Mouse (Mus musculus) heart, adult 2 months (tissue): Measurements from ENCODE around the gene Cops7b. TPM values are rescaled to one million over a fixed set of nuclear protein-coding genes. Genes with fewer than 3 reads are reported as not detected.
A peak's percentile ranks its signal among the peaks of the same experiment; 100 is the strongest.

Source experiments
- DNase-seq, 2 experiments: peaks; one replicate each; pipeline ENCODE4 v3.0.0; 2021
- H3K27ac ChIP-seq: fragments of 200-600 bp; 2 replicates; pipeline ENCODE4 v1.8.1; 2022
- H3K27me3 ChIP-seq: fragments of 200-500 bp; 2 replicates; pipeline ENCODE4 v1.6.1; 2012; ENCODE audit warnings: mild to moderate bottlenecking, low read length, inconsistent platforms, mixed read lengths; ENCODE audit not compliant: control insufficient read depth, insufficient read depth
- H3K36me3 ChIP-seq: fragments of 200-500 bp; 2 replicates; pipeline ENCODE4 v1.6.1; 2012; ENCODE audit warnings: low read length, inconsistent platforms; ENCODE audit not compliant: control insufficient read depth, insufficient read depth
- H3K4me1 ChIP-seq: fragments of 200-500 bp; 2 replicates; pipeline ENCODE4 v1.6.1; 2011; ENCODE audit warnings: low read length; ENCODE audit not compliant: control insufficient read depth, insufficient read depth
- H3K4me3 ChIP-seq: fragments of 200-600 bp; 2 replicates; pipeline ENCODE4 v1.8.1; 2022
- H3K79me2 ChIP-seq: fragments of 200-500 bp; replicated peaks from 2 replicates; pipeline ENCODE4 v1.6.1; 2012; ENCODE audit warnings: mild to moderate bottlenecking, inconsistent platforms, low read length, moderate library complexity, mixed read lengths; ENCODE audit not compliant: control insufficient read depth, insufficient read depth
- H3K9ac ChIP-seq: fragments of 200-500 bp; 2 replicates; pipeline ENCODE4 v1.6.1; 2012; ENCODE audit warnings: low read depth, mild to moderate bottlenecking, control low read depth, inconsistent platforms, low read length, mixed read lengths
- CTCF ChIP-seq: fragments of 200-600 bp; IDR thresholded peaks from 2 replicates; pipeline ENCODE4 v1.8.1; 2022; ENCODE audit warnings: antibody characterized with exemption, mild to moderate bottlenecking, moderate library complexity
- EP300 ChIP-seq: fragments of 200-500 bp; IDR thresholded peaks from 2 replicates; pipeline ENCODE4 v1.6.1; 2011; ENCODE audit warnings: low read depth, low read length, control low read depth; ENCODE audit not compliant: insufficient read depth
- POLR2A ChIP-seq: fragments of 200-500 bp; IDR thresholded peaks from 2 replicates; pipeline ENCODE4 v1.6.1; 2011; ENCODE audit warnings: mild to moderate bottlenecking, low read depth, low read length, control low read depth; ENCODE audit not compliant: insufficient read depth
- WGBS: fragments of 180-500 bp; shearing (Covaris S2); methylation state at CpG from one replicate; pipeline ENCODE4 v1.1.7; 2018; 5-methylcytosine and 5-hydroxymethylcytosine counted together
- intact Hi-C: fragments of 180-260 bp; cut with DNase I; formaldehyde crosslinking; loops from one replicate; pipeline ENCODE4 v1.15.1; 2025
- polyA plus RNA-seq: library from polyadenylated mRNA; depleted of rRNA; stranded (reverse); fragments of >200 nt; gene quantifications from 2 replicates; pipeline ENCODE4 v1.2.3, GENCODE M21; 2012
- total RNA-seq, 2 experiments: library from RNA; stranded (reverse); gene quantifications; 2 replicates each; pipeline ENCODE4 v1.2.3; 2021

Cops7b gene
- total and polyA plus RNA-seq, 3 experiments = 11.2 to 18.2 (median 12.0) TPM

DNA sequence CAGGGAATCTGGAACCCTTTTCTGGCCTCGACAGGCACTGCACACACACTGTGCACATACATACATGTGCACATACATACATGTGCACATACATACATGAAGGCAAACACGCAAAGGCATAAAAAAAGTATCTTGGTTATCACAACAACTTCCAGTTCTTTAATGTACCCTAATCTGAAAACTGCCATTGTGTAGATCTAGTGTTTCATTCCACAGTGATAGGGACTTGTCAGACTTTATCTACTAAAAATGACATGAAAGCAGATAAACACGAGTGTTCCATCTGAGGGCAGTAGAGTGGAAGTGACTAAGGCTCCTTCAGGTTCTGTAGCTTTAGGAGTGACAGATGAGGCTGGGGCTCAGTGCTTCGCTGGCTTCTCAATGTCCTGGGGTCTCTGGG lies 31.4 kb upstream of the Cops7b start:
- no peaks in the 10 kb centered on the region for H3K27me3 ChIP-seq
- peaks cover 2% of the 10 kb centered on the region; the same call in 1 of the 2 replicates for H3K4me1 ChIP-seq
- no peak overlapping the region for H3K9ac ChIP-seq
- TF ChIP-seq CTCF (no peak), POLR2A (no peak), EP300 (no peak)
- 75% methylated on average over 4 of the region's 4 CpGs for whole genome bisulfite sequencing
- no peaks in the 10 kb centered on the region for H3K79me2 ChIP-seq
- H3K4me3 ChIP-seq = no peak overlapping the region
- 0 out of 2 replicates have a peak, but pooled peaks cover 4% of the 10 kb centered on the region for H3K36me3 ChIP-seq
- no peak for DNase-seq
- H3K27ac ChIP-seq = no peak overlapping the region
- intact Hi-C loops = no loop called here

DNA sequence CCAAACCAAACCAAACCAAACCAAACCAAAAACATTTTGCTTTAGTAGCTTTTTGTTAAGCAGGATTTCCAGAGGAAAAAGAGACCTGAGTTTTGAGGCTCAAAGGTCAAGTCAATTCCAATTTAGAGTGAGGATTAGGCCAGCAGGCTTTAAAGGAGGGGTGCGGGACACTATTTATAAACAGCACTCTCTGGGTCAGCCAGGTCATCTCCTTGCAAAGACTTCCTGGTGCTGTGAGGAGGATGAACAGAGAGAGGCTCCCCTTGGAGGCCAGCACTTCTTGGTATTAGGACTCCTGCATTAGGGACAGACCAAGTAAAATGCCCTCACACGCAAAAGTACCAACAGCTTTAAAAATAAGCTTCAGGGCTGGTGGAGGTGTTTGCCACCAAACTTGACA lies 30.8 kb upstream of the Cops7b start:
- H3K36me3 ChIP-seq = 0 out of 2 replicates have a peak, but pooled peaks cover 4% of the 10 kb centered on the region

GRCm38 (mm10) chr1:86555665-86556064 lies 27.0 kb upstream of the Cops7b start:
- no peaks in the 10 kb centered on the region for H3K27me3 ChIP-seq
- peak overlapping the region; percentile 26; the same call in 1 of the 2 replicates for H3K27ac ChIP-seq
- no peak overlapping the region for H3K4me3 ChIP-seq
- TF ChIP-seq POLR2A (no peak), EP300 (no peak), CTCF (no peak)
- peaks cover 15% of the 10 kb centered on the region for H3K36me3 ChIP-seq
- peaks cover 9% of the 10 kb centered on the region for H3K4me1 ChIP-seq
- 81% methylated on average over 3 of the region's 3 CpGs for WGBS
- no peaks in the 10 kb centered on the region for H3K79me2 ChIP-seq
- no peak for DNase-seq
- intact Hi-C loops = no loop called here
- no peak overlapping the region for H3K9ac ChIP-seq

More for the DNA sequence above, 30.8 kb upstream of the Cops7b start:
- H3K4me1 ChIP-seq = peaks cover 2% of the 10 kb centered on the region; the same call in 1 of the 2 replicates
- intact Hi-C loops = no loop called here
- no peaks in the 10 kb centered on the region for H3K27me3 ChIP-seq
- 53% methylated on average over 2 of the region's 2 CpGs for WGBS
- H3K9ac ChIP-seq = no peak overlapping the region
- TF ChIP-seq EP300 (no peak), CTCF (no peak), POLR2A (no peak)
- H3K4me3 ChIP-seq = no peak overlapping the region
- H3K27ac ChIP-seq = no peak overlapping the region
- DNase-seq = no peak
- no peaks in the 10 kb centered on the region for H3K79me2 ChIP-seq

DNA sequence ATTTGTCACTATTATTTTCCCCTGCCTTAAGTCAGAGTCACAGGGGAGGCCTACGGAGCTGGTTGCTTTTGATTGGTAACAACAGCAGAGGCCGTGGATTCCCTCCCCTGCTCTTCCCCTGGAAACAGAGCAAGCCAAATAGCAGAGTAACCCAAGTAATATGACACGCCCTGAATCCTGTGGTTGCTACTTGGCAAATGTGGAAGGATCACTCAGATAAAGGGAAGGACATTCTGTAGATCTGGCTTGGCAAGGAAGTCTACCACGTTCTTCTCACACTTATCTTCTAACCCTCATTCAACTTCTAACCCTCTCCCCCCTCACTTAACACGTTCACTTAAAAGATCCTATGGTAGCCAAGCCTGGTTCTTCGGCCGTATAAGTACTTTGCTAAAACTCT lies 24.8 kb upstream of the Cops7b start:
- H3K4me1 ChIP-seq = peaks cover 6% of the 10 kb centered on the region
- H3K27ac ChIP-seq = peak overlapping the region; percentile 71
- no peak overlapping the region for H3K4me3 ChIP-seq
- no peaks in the 10 kb centered on the region for H3K79me2 ChIP-seq
- no peak for TF ChIP-seq CTCF
- TF ChIP-seq POLR2A = no peak
- H3K36me3 ChIP-seq = peaks cover 11% of the 10 kb centered on the region
- WGBS = 27% methylated on average over 7 of the region's 7 CpGs
- DNase-seq = peak; percentile 28 to 47
- H3K27me3 ChIP-seq = no peaks in the 10 kb centered on the region
- H3K9ac ChIP-seq = no peak overlapping the region
- intact Hi-C loops = no loop called here

DNA sequence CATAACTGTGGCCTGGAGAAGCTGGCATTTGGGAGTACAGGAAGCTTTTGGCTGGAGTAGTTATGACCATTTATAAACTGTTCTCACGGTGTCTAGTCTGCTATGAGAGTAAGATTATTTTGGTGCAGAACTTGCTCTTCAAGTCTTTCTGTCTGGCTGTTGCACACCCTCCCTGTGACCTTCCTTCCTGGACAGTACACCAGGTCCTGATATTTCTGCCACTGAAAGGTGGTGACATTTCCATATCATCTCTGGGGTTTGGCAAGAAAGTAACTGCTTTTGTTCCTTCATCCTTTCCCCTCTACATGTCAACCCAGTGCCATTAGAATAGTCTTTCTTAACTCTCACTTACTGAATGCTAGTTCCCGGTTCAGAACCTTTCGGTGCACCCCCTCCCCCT lies 23.5 kb upstream of the Cops7b start:
- H3K27ac ChIP-seq = peak overlapping the region; percentile 71
- intact Hi-C loops = no loop called here

GRCm38 (mm10) chr1:86562663-86563062 lies 20.0 kb upstream of the Cops7b start:
- no peak for DNase-seq
- H3K4me1 ChIP-seq = peaks cover 5% of the 10 kb centered on the region
- H3K9ac ChIP-seq = no peak overlapping the region
- no peak overlapping the region for H3K27ac ChIP-seq
- 91% methylated on average over 2 of the region's 2 CpGs for WGBS
- no peak overlapping the region for H3K4me3 ChIP-seq
- no peaks in the 10 kb centered on the region for H3K27me3 ChIP-seq
- peaks cover 6% of the 10 kb centered on the region for H3K36me3 ChIP-seq
- H3K79me2 ChIP-seq = no peaks in the 10 kb centered on the region
- intact Hi-C loops = no loop called here
- TF ChIP-seq EP300 (no peak), CTCF (no peak), POLR2A (no peak)

More for the DNA sequence above, 23.5 kb upstream of the Cops7b start:
- H3K4me3 ChIP-seq = no peak overlapping the region
- no peaks in the 10 kb centered on the region for H3K79me2 ChIP-seq
- peaks cover 6% of the 10 kb centered on the region for H3K4me1 ChIP-seq
- TF ChIP-seq POLR2A = 0 out of 2 replicates have a peak, but pooled peaks have one; percentile 22
- 0 out of 2 replicates have a peak, but pooled peaks have one; percentile 45 for TF ChIP-seq EP300
- no peak for TF ChIP-seq CTCF
- no peak overlapping the region for H3K9ac ChIP-seq
- peak in 1 of 2 experiments; percentile 30 for DNase-seq
- WGBS = 50% methylated on average over 3 of the region's 3 CpGs
- no peaks in the 10 kb centered on the region for H3K27me3 ChIP-seq
- H3K36me3 ChIP-seq = peaks cover 11% of the 10 kb centered on the region
